Mouse (Mus musculus): ENCODE measurements around the gene Grb2. TPM values are rescaled to one million over a fixed set of nuclear protein-coding genes. Genes with fewer than 3 reads are reported as not detected.
"Not testable (repeated sequence)": the region's sequence is repeated elsewhere in the genome, so short reads cannot be mapped to it uniquely, and the experiment has no call there.

Grb2 gene
- total RNA-seq, 2 experiments from 2014 or later: 204 to 206 TPM

GRCm38 (mm10) chr11:115651680-115652079 is 56.7 kb downstream of the Grb2 start:
- DNase-seq (ENCODE audit: low spot score in 2 of 2): no peak

- DNase-seq (ENCODE audit: low spot score in 2 of 2): peak; percentile 44 to 61
Measured at GRCm38 (mm10) chr11:115649706-115650105, 58.7 kb downstream of the Grb2 start.

DNA sequence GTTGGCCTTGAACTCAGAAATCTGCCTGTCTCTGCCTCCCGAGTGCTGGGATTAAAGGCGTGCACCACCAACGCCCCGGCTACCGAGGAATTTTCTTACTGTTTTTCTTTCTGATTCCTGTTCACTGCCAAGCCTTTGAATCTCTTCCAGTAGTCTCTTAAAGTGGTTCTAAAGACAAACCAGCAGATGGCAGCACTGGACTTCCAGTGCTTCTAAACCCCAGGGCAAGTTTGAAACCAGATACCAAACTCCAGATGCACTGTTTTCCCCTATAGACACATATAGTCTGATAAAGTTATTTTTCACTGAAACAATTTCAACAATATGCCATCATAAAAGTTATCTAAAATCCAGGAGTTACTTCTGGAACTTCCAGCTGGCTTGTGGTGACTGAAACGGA is 60.9 kb downstream of the Grb2 start:
- DNase-seq (ENCODE audit: low spot score in 2 of 2): peak; percentile 53 to 68

- DNase-seq (ENCODE audit: low spot score in 2 of 2): no peak
Measured at GRCm38 (mm10) chr11:115646439-115646838, 62.0 kb downstream of the Grb2 start.

DNA sequence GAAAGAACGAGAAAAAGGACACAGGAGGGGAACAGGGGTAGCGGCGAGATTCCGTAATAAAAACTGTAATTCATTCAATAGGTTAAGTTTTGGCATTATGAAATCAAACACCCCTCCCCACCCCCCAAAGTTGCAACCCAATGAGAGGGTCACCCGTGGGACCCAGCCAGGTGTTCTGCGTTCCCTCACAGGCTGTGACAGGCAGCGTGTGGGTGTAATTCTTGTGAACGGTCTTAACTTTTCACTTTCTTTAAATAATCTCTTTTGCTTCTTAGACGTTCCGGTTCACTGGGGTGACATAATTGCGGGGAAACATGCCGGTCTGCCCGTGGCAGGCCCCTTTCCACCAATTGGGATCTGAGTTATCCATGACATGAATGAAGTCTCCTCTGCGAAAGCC is 62.9 kb downstream of the Grb2 start:
- DNase-seq (ENCODE audit: low spot score in 2 of 2): not testable (repeated sequence)

- DNase-seq (ENCODE audit: low spot score in 2 of 2): no peak
Measured at GRCm38 (mm10) chr11:115644308-115644707, 64.1 kb downstream of the Grb2 start.

DNA sequence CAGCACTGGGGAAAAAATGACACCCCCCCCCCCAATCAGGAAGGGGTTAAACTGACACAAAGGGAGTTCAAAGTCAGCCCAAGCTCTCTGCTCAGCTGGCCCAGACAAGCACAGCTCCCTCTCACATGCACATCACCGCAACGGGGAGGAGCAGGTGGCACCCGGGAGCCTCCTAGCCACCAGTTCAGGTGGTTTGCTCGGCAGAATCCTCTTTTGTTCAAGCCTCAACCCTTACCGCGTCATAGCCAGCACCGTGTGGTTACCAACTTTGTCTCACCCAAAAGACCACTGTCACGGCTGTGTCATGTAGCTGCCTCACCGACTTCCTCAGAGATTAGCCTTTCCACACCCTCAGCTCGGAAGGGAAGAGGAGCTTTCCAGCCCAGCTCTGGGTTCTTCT is 65.1 kb downstream of the Grb2 start:
- DNase-seq (ENCODE audit: low spot score in 2 of 2): no peak

DNA sequence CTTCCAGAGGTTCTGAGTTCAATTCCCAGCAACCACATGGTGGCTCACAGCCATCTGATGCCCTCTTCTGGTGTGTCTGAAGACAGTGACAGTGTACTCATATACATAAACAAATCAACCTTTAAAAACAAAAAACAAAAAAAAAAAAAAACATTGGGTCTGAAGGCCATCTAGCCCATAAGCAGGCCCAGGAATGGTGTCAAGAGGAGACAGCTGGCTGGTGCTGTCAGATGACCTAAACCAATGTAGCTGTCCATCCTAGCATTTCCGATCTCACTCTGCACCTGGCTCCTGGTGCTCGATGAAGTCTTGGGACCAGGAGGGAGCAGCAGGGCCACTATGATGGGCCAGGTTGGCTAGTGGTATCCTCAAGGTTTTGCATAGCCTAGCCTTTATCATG is 65.7 kb downstream of the Grb2 start:
- DNase-seq (ENCODE audit: low spot score in 2 of 2): no peak

DNA sequence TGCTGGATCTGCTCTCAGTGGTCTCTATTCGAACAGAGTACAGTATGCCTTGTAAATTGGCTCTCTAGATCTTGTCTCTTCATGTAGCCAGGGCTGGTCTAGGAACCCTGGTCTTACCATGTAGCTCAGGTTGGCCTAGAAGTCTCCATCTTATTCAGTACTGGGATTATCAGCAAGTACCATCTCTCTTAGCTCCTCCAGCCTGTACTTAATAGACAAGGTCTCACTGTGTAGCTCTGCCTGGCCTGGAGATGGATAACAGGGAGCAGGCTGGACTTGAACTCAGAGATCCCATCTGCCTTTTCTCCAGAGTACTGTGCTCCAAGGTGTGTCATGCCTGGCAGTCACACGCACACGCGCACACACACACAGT is 66.7 kb downstream of the Grb2 start:
- DNase-seq (ENCODE audit: low spot score in 2 of 2): no peak

GRCm38 (mm10) chr11:115640978-115641663 is 67.3 kb downstream of the Grb2 start:
- DNase-seq (ENCODE audit: low spot score in 2 of 2): peak; percentile 26 to 30

DNA sequence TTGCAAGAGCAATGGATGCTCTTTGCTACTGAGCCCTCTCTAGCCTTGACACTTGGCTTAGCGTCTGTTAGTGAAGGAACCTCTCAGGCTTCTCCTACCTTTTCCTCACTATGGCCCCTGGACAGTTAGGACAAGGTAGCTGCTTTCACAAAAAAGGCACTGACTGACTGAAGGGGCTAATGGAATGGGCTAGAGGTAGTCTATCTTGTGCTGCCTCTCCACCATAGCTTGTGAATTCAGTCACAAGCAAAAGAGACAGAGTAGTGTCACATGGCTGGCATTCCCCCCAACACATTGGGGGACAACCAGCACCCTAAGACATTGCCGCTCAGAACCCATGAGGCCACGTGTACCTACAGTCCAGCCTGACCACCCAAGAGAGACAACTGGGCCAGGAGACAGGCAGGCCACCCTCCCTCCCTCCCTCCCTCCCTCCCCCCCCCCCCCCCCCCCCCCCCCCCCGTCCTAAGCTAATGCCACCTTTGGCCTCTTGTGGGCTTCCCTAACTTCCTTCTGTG is 68.0 kb downstream of the Grb2 start:
- no peak for DNase-seq (ENCODE audit: low spot score in 2 of 2)

GRCm38 (mm10) chr11:115639540-115639939 is 68.9 kb downstream of the Grb2 start:
- no peak for DNase-seq (ENCODE audit: low spot score in 2 of 2)

DNA sequence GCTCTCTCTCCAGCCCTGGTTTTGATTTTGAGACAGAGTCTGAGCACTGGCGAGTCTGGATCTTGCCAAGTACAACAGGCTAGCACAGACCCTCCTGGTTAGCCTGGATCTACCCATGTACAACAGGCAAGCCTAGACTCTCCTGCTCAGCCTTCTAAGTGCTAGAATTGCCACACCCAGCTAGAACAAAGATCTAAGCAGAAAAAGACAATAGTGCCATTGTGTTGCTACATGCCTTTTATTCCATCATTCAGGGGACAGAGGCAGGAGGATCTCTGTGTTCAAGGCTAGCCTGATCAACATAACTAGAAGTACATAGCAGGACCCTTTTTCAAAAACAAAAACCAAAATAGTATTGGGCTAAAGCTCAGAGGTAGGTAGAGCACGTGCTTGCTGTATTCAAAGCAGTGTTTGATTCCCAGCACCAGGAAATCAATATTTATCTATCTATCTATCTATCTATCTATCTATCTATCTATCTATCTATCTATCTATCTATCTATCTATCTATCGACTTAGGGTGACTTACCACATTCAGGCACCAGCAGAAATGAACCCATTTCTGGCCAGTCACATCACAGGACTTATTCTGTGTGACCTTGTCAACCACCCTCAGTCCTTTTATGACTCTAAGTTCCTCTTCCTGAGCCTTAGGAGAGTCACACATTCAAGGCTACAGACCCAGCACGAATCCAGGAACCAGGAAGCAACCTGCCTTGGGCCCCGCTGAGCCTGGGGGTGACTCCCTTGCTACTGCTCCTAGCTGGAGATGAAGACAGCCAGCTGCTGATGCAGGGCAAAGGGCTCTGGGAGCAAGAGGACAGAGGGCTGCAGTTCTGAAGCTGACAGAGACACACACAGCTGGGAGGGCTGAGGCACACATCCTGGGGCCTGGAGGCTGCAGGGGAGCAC is 69.6 kb downstream of the Grb2 start:
- DNase-seq (ENCODE audit: low spot score in 2 of 2): no peak

DNA sequence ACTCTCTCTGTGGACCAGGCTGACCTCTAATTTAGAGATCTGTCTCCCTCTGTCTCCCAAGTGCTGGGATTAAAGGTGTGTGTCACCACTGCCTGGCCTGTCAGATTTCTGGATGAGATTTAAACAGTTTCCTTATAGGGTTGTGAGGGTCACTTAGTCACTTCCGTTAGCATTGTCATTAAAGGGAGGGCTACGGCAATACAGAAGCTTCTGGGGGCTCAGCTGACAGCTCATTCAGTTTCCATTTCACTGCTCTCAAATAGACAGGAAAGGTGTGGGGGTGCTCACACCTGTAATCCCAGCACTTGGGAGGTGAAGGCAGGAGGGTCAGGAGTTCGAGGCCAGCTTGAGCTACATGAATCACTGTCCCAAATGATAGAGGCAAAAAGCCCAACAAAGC is 71.4 kb downstream of the Grb2 start:
- no peak for DNase-seq (ENCODE audit: low spot score in 2 of 2)

GRCm38 (mm10) chr11:115635484-115635883 is 72.9 kb downstream of the Grb2 start:
- no peak for DNase-seq (ENCODE audit: low spot score in 2 of 2)

DNA sequence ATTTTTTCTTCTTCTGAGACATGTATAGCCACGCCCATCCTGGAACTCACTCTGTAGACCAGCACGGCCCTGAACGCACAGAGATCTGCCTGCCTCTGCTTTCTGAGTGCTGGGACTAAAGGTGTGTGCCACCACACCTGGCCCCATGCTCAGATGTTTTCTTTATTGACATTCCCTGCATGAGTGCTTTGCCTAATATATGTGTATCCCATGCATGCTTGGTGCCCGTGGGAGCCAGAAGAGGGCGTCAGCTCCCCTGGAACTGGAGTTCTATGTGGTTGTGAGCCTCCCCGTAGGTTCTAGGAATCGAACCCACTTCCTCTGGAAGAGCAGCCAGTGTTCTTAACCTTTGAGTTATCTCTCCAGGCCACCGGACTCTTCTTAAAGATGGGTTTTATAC is 73.4 kb downstream of the Grb2 start:
- no peak for DNase-seq (ENCODE audit: low spot score in 2 of 2)

GRCm38 (mm10) chr11:115634109-115634508 is 74.3 kb downstream of the Grb2 start:
- DNase-seq (ENCODE audit: low spot score in 2 of 2): no peak

GRCm38 (mm10) chr11:115632862-115633261 is 75.5 kb downstream of the Grb2 start:
- DNase-seq (ENCODE audit: low spot score in 2 of 2): no peak

GRCm38 (mm10) chr11:115632247-115632646 is 76.2 kb downstream of the Grb2 start:
- DNase-seq (ENCODE audit: low spot score in 2 of 2): no peak

- DNase-seq (ENCODE audit: low spot score in 2 of 2): peak in 1 of 2 experiments; percentile 42
Measured at GRCm38 (mm10) chr11:115631505-115631890, 76.9 kb downstream of the Grb2 start.

DNA sequence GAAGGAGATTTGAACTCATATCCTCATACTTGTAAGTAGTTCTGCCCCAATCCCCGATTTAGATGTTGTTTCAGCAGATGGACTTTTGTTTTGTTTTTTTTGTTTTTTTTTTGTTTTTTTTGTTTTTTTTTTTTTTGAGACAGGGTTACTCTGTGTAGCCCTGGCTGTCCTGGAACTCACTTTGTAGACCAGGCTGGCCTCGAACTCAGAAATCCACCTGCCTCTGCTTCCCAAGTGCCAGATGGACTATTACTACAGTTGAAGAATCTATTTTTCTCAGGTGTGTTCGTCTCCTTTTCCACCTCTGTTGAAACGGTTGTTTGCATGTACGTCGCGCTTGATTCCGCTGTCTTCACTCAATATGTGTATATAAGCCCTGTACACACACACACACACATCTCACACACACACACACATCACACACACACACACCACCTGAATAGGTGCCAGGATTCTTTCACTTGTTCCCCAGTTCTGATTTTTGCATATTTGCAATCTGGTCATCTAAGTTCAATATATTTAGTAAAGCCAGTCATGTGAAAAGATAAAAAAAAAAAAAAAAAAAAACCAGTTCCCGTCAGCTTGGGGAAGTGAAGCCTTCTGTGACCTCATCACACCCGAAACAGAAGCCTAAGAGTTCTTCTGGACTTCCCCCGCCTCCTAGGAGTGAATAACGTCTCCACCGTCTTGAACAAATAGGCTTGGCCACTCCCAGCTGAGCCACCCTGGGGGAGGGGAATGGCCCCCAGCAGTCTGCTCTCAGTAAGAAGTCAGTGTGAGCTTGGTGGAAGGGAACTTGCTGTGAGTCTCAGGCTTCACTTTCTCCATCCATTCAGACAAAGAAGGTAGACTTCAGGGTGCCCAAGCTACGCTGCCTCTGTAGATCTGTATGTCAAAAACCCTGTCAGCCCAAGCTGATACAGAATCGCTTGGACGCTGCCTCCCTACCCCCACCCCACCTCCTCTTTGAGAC is 77.6 kb downstream of the Grb2 start:
- no peak for DNase-seq (ENCODE audit: low spot score in 2 of 2)

All from left cerebral cortex, adult 18-20 months (tissue).